Mouse (Mus musculus) intestine, embryonic 14.5 days (tissue): Measurements from ENCODE around the gene Mapkapk3. TPM values are rescaled to one million over a fixed set of nuclear protein-coding genes. Genes with fewer than 3 reads are reported as not detected.
"Not testable (repeated sequence)": the region's sequence is repeated elsewhere in the genome, so short reads cannot be mapped to it uniquely, and the experiment has no call there.

Source experiments
- ATAC-seq: fragments of 200-750 bp; cut with Nextera tagmentation; replicated peaks from 2 replicates; pipeline ENCODE4 v1.8.0; 2017; ENCODE audit warnings: low read depth, moderate number of reproducible peaks, moderate TSS enrichment, moderate library complexity; ENCODE audit not compliant: low FRiP score, low TSS enrichment
- DNase-seq: peaks from one replicate; pipeline ENCODE4 v3.0.0-alpha.2; 2018; ENCODE audit warnings: low spot score
- H3K27ac ChIP-seq: fragments of 300-500 bp; sonication (generic); 2 replicates; pipeline ENCODE4 v1.5.1; 2014; ENCODE audit warnings: low read depth, mild to moderate bottlenecking, control low read depth
- H3K27me3 ChIP-seq: fragments of 300-500 bp; sonication (generic); replicated peaks from 2 replicates; pipeline ENCODE4 v1.6.1; 2014; ENCODE audit warnings: low read length, control low read depth; ENCODE audit not compliant: control insufficient read depth, insufficient read depth
- H3K36me3 ChIP-seq: fragments of 300-500 bp; sonication (generic); 2 replicates; pipeline ENCODE4 v1.6.1; 2014; ENCODE audit warnings: low read length, control low read depth; ENCODE audit not compliant: control insufficient read depth, insufficient read depth
- H3K4me1 ChIP-seq: fragments of 300-500 bp; sonication (generic); replicated peaks from 2 replicates; pipeline ENCODE4 v1.6.1; 2014; ENCODE audit warnings: low read length, control low read depth, mixed read lengths; ENCODE audit not compliant: control insufficient read depth, insufficient read depth
- H3K4me2 ChIP-seq: fragments of 300-500 bp; sonication (generic); 2 replicates; pipeline ENCODE4 v1.6.1; 2014; ENCODE audit warnings: low read length
- H3K4me3 ChIP-seq: fragments of 300-500 bp; sonication (generic); 2 replicates; pipeline ENCODE4 v1.5.1; 2014; ENCODE audit warnings: low read depth, low read length, control low read depth, mixed read lengths
- H3K9ac ChIP-seq: fragments of 300-500 bp; sonication (generic); 2 replicates; pipeline ENCODE4 v1.6.1; 2014; ENCODE audit warnings: mild to moderate bottlenecking, low read length
- H3K9me3 ChIP-seq: fragments of 300-500 bp; sonication (generic); 2 replicates; pipeline ENCODE4 v1.6.1; 2016; ENCODE audit warnings: low read length, control low read depth; ENCODE audit not compliant: control insufficient read depth
- WGBS: fragments of 180-500 bp; shearing (Covaris S2); extraction: QIAGEN DNeasy Blood & Tissue Kit; methylation state at CpG from one replicate; pipeline ENCODE4 v1.1.7; 2014; 5-methylcytosine and 5-hydroxymethylcytosine counted together
- polyA plus RNA-seq: library from polyadenylated mRNA; unstranded; fragments of >200 nt; fragmentation: Nextera tagmentation; extraction: Ambion mirVana; gene quantifications from 2 replicates; pipeline ENCODE4 v1.2.1, GENCODE M21; 2014

Gene Mapkapk3
- polyA plus RNA-seq, 1 experiment from 2014 or later: 23.2 TPM

DNA sequence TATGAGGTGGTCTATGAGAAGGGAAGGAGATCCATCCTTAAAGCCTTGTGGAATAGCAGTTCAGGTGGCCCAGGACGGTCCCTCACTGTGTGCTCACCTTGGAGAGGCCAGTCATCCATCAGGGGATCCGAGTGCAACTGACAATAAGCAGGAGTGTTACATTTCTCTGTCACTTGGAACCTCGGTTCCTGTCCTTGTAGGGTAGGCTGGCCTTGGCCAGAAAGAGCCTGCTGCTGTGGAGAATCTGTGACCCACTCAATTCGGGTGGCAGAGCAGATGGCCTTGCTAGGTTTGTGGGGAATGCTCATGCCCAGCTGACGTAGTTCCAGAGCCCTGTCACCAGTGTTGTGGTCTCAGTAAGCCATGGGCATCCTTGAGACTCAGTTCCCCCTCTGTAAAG lies 19.9 kb upstream of the Mapkapk3 start:
- DNase-seq (no peak), ATAC-seq (no peak)
- H3K36me3 ChIP-seq: no peaks in the 10 kb centered on the region
- peaks cover 10% of the 10 kb centered on the region; the same call in 1 of the 2 replicates for H3K4me1 ChIP-seq
- H3K4me2 ChIP-seq: no peak overlapping the region
- no peaks in the 10 kb centered on the region for H3K9me3 ChIP-seq
- WGBS: 61% methylated on average over 5 of the region's 5 CpGs
- no peak overlapping the region for H3K9ac ChIP-seq
- no peaks in the 10 kb centered on the region for H3K27me3 ChIP-seq
- H3K4me3 ChIP-seq: no peak overlapping the region
- no peak overlapping the region for H3K27ac ChIP-seq

DNA sequence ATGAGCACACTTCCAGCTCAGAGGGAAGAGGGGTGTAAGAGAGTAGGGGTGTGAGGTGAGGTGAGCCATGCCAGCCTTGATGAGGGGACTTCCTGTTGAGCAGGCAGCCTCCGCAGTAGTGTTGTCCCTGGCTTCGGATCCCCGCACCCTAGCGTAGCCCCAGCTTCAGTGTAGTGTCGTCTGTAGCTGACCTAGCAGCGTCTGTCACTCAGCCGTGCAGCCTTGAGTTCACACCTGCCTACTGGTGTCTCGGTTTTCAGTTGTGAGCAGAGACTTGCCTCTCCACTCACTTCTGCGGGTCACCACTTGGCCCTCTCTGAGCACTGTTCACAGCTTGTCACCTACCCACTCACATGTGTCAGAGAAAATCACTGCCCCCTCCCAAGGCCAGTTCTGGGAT lies 19.5 kb upstream of the Mapkapk3 start:
- no peaks in the 10 kb centered on the region for H3K27me3 ChIP-seq
- WGBS: 81% methylated on average over 9 of the region's 9 CpGs
- peaks cover 10% of the 10 kb centered on the region; the same call in 1 of the 2 replicates for H3K4me1 ChIP-seq
- H3K9me3 ChIP-seq: no peaks in the 10 kb centered on the region
- ATAC-seq: no peak
- H3K36me3 ChIP-seq: no peaks in the 10 kb centered on the region
- no peak overlapping the region for H3K4me2 ChIP-seq
- H3K27ac ChIP-seq: no peak overlapping the region
- no peak overlapping the region for H3K4me3 ChIP-seq
- H3K9ac ChIP-seq: no peak overlapping the region
- DNase-seq: no peak

DNA sequence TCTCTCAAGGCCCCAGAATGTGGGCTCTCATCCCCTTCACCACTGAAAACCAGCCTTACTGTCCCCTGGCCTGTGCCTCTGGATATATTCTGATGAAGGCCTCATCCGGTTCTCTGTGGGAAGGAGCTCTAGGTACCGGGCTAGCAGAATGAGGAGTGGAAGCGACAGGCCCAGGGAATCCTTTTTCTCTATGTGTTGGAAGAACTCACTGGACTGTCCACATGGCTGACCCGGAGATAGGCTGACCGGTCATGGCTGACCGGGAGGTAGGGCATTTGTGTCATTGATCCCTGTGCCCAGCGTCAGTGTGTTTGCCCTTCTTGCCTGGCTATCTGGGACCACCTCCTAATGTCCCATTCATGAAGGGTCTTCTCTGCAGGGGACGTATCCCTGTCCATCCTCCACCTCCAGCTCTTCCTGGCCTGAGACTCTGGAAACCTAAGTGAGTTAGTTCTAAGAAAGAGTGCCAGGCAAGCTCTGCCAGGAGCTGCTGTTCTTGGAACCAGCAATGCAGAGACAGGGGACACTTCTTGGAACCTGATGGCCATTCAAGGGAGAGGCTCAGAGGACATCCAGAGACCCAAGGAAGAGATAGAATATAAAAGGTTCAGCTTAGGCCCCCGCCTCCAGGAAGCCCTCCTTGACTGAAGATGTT lies 18.8 kb upstream of the Mapkapk3 start:
- Histone ChIP-seq H3K9me3 (no peaks in the 10 kb centered on the region), H3K27me3 (no peaks in the 10 kb centered on the region), H3K4me1 (peaks cover 10% of the 10 kb centered on the region; the same call in 1 of the 2 replicates), H3K4me3 (no peak overlapping the region), H3K9ac (no peak overlapping the region), H3K36me3 (no peaks in the 10 kb centered on the region), H3K4me2 (no peak overlapping the region), H3K27ac (peak overlapping the region; percentile 24)
- no peak for DNase-seq
- no peak for ATAC-seq
- WGBS: 86% methylated on average over 9 of the region's 9 CpGs

DNA sequence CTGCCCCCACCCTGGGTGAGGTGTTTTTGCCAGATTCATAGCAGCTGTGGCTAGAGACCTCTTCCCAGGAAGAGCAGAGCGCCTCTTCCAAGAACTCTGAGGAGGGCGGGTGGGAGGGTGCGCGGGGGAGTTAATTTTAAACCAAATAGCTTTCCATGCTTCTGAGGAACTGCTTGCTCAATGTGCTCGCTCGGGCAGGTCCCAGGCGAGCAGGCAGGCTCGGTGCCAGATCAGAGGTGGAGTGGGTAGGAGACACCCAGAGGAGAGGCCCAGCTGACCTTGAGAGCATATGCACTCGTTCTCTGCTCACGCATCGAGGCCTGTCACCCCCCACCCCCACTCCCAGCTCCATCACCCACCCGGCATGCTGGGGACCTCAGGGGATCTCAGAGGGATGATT lies 18.2 kb upstream of the Mapkapk3 start:
- Histone ChIP-seq H3K4me1 (peaks cover 6% of the 10 kb centered on the region; the same call in 1 of the 2 replicates), H3K27me3 (no peaks in the 10 kb centered on the region), H3K4me2 (0 out of 2 replicates have a peak overlapping the region, but pooled peaks have one; percentile 12), H3K36me3 (no peaks in the 10 kb centered on the region), H3K9me3 (no peaks in the 10 kb centered on the region), H3K9ac (no peak overlapping the region), H3K27ac (peak overlapping the region; percentile 24), H3K4me3 (no peak overlapping the region)
- WGBS: 30% methylated on average over 12 of the region's 12 CpGs
- DNase-seq (peak; percentile 68), ATAC-seq (peak; percentile 53; the same call in 1 of the 2 replicates)

DNA sequence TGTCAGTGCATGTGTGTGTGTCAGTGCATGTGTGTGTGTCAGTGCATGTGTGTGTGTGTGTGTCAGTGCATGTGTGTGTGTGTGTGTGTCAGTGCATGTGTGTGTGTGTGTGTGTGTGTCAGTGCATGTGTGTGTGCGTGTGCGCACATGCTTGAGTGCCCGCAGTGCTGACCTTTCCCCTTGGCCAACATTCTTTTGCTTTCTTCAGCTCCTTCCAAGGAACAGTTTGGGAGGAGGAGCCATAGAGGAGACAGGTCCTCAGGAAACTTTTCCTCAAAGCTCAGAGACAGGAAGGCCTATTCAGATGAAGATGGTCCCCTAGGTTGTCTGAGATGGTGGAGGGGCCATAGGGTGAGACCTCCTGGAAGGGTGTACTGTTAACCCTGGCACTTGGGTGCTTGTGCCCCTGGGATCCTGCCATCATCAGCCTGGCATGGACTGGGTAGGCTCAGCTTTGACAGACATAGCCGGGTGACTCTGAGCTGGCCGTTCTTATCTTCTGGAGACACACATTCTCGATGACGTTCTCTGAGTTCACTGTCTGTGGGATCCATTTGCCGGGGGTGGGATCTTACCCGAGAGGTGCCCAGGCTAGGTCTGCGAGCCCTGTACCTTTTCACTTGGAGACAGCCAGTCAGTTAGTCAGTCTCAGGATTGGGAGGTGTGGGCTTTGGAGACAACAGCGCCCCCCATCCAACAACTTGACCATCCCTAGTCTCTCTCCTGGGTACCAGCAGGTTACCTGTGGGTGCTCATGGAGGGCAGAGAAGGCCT lies 17.6 kb upstream of the Mapkapk3 start:
- WGBS: 75% methylated on average over 11 of the region's 11 CpGs
- H3K9me3 ChIP-seq: no peaks in the 10 kb centered on the region
- peaks cover 4% of the 10 kb centered on the region; the same call in 1 of the 2 replicates for H3K4me1 ChIP-seq
- H3K27ac ChIP-seq: peak overlapping the region; percentile 24; the same call in 1 of the 2 replicates
- 0 out of 2 replicates have a peak overlapping the region, but pooled peaks have one; percentile 12 for H3K4me2 ChIP-seq
- no peak overlapping the region for H3K9ac ChIP-seq
- H3K4me3 ChIP-seq: no peak overlapping the region
- 0 out of 2 replicates have a peak, but pooled peaks cover under 1% of the 10 kb centered on the region for H3K36me3 ChIP-seq
- peak; percentile 17; the same call in 1 of the 2 replicates for ATAC-seq
- DNase-seq: no peak
- no peaks in the 10 kb centered on the region for H3K27me3 ChIP-seq

DNA sequence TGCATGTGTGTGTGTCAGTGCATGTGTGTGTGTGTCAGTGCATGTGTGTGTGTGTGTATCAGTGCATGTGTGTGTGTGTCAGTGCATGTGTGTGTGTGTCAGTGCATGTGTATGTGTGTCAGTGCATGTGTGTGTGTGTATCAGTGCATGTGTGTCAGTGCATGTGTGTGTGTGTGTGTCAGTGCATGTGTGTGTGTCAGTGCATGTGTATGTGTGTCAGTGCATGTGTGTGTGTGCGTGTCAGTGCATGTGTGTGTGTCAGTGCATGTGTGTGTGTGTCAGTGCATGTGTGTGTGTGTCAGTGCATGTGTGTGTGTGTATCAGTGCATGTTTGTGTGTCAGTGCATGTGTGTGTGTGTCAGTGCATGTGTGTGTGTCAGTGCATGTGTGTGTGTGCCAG lies 17.0 kb upstream of the Mapkapk3 start:
- not testable (repeated sequence) for H3K9me3 ChIP-seq, H3K4me1 ChIP-seq, H3K36me3 ChIP-seq, H3K27ac ChIP-seq, H3K4me3 ChIP-seq, DNase-seq, H3K9ac ChIP-seq, H3K27me3 ChIP-seq, ATAC-seq, H3K4me2 ChIP-seq
- WGBS: 89% methylated on average over 1 of the region's 1 CpGs

DNA sequence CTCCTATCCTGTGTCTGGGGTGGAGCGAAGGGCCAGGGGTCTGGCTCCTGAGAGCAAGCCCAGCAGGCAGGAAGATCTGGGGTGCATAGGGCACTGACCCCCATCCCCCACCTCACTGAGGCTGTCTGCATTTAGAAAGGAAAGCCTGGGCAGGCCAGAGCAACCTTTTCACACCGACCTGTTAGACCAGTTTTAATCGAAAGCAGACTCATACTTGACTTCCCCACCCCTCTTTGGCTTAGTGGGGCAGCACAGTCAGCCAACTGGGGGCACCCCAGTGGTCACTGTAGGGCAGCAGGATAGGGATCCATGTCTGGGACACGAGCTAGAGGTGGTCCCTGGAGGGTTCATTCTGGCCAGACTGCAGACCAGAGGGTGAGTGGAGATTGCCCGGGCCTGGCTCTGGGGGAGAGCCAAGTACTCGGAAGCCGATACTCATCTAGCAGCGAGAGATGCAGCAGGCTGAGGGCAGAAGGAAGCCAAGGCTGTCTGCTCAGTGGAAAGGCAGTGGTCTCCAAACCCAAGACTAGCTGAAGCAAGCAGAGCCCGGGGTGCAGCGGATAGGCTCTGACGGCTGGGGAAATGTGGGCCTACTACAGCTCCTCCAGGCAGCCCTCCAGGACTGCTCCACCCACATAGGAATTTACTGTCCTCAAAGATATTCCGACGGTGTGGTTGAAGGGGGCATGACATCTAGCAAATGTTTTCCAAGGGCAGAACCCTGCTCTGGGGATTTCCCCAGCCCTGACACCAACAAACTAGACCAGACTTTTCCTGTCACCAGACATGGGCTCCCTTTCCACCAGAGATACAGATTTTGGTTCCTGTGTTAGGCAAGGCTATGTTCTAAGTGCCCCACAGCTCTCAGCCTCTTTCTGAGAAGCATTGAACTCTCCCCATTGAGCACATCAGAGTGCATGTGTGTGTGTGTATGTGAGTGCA lies 16.2 kb upstream of the Mapkapk3 start:
- H3K27me3 ChIP-seq: no peaks in the 10 kb centered on the region
- peaks cover 15% of the 10 kb centered on the region for H3K36me3 ChIP-seq
- peaks cover 4% of the 10 kb centered on the region; the same call in 1 of the 2 replicates for H3K4me1 ChIP-seq
- no peak overlapping the region for H3K4me3 ChIP-seq
- H3K9me3 ChIP-seq: no peaks in the 10 kb centered on the region
- DNase-seq (peak; percentile 68), ATAC-seq (peak; percentile 41; the same call in 1 of the 2 replicates)
- 56% methylated on average over 13 of the region's 13 CpGs for WGBS
- H3K9ac ChIP-seq: no peak overlapping the region
- H3K4me2 ChIP-seq: no peak overlapping the region
- H3K27ac ChIP-seq: peak overlapping the region; percentile 8; the same call in 1 of the 2 replicates

DNA sequence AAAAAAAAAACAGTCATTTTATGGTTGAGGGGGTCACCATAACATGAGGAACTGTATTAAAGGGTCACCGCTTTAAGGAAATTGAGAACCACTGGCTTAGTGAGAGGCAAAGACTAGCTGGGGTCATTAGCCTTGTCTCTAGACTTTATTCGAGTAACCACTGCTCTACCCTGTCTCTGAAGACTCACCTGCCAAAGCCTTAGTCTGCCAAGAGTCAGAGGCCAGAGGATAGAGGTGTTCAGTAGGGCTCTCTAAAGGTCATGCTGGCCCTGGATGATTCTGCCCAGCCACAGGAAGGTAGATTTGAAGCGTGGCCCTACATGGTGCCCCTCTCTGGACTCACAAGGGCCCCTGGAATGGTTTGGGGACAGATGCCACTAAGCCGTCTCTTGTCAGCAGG lies 15.3 kb upstream of the Mapkapk3 start:
- H3K27me3 ChIP-seq: no peaks in the 10 kb centered on the region
- H3K9ac ChIP-seq: no peak overlapping the region
- ATAC-seq (no peak), DNase-seq (no peak)
- WGBS: 86% methylated on average over 4 of the region's 4 CpGs
- H3K36me3 ChIP-seq: peaks cover 23% of the 10 kb centered on the region
- no peak overlapping the region for H3K4me2 ChIP-seq
- H3K27ac ChIP-seq: peak overlapping the region; percentile 8; the same call in 1 of the 2 replicates
- peaks cover 4% of the 10 kb centered on the region; the same call in 1 of the 2 replicates for H3K4me1 ChIP-seq
- no peaks in the 10 kb centered on the region for H3K9me3 ChIP-seq
- H3K4me3 ChIP-seq: no peak overlapping the region
